Mouse (Mus musculus): ENCODE data around the gene Eif4e. TPM values are rescaled to one million over a fixed set of nuclear protein-coding genes. Genes with fewer than 3 reads are reported as not detected.
A peak's percentile ranks its signal among the peaks of the same experiment; 100 is the strongest.

Eif4e gene
- polyA plus RNA-seq, 1 experiment from 2014 or later, result 343 TPM

GRCm38 (mm10) chr3:138498731-138499130 lies 27.2 kb upstream of the Eif4e start:
- no peaks in the 10 kb centered on the region for H3K27me3 ChIP-seq
- WGBS, result 73% methylated on average over 4 of the region's 4 CpGs
- H3K4me2 ChIP-seq (replicated peaks), result no peak overlapping the region
- no peak overlapping the region for H3K4me3 ChIP-seq (replicated peaks)
- no peaks in the 10 kb centered on the region for H3K36me3 ChIP-seq
- H3K27ac ChIP-seq, result no peak overlapping the region
- no peak overlapping the region for H3K9ac ChIP-seq (replicated peaks)
- ATAC-seq, result no peak
- H3K9me3 ChIP-seq, result no peaks in the 10 kb centered on the region
- H3K4me1 ChIP-seq (replicated peaks), result peaks cover 17% of the 10 kb centered on the region

- 0 out of 2 replicates have a peak, but pooled peaks have one; percentile 53 for ATAC-seq
- WGBS, result 13% methylated on average over 15 of the region's 15 CpGs
- peak overlapping the region; percentile 54 for H3K27ac ChIP-seq
- no peaks in the 10 kb centered on the region for H3K9me3 ChIP-seq
- H3K4me2 ChIP-seq (replicated peaks), result peak overlapping the region; percentile 36
- no peaks in the 10 kb centered on the region for H3K36me3 ChIP-seq
- no peak overlapping the region for H3K9ac ChIP-seq (replicated peaks)
- peaks cover 17% of the 10 kb centered on the region for H3K4me1 ChIP-seq (replicated peaks)
- no peak overlapping the region for H3K4me3 ChIP-seq (replicated peaks)
- no peaks in the 10 kb centered on the region for H3K27me3 ChIP-seq
Observed at GRCm38 (mm10) chr3:138499854-138500740, 25.9 kb upstream of the Eif4e start.

- WGBS, result 89% methylated on average over 11 of the region's 11 CpGs
- Histone ChIP-seq H3K4me2 (replicated peaks) (no peak overlapping the region), H3K4me1 (replicated peaks) (peaks cover 17% of the 10 kb centered on the region), H3K9me3 (no peaks in the 10 kb centered on the region), H3K27me3 (no peaks in the 10 kb centered on the region), H3K9ac (replicated peaks) (no peak overlapping the region), H3K36me3 (no peaks in the 10 kb centered on the region), H3K4me3 (replicated peaks) (no peak overlapping the region), H3K27ac (no peak overlapping the region)
- no peak for ATAC-seq
Observed at GRCm38 (mm10) chr3:138503754-138504153, 22.2 kb upstream of the Eif4e start.

- no peak overlapping the region for H3K4me3 ChIP-seq (replicated peaks)
- no peaks in the 10 kb centered on the region for H3K4me1 ChIP-seq (replicated peaks)
- H3K9me3 ChIP-seq, result no peaks in the 10 kb centered on the region
- H3K36me3 ChIP-seq, result no peaks in the 10 kb centered on the region
- H3K4me2 ChIP-seq (replicated peaks), result no peak overlapping the region
- H3K9ac ChIP-seq (replicated peaks), result no peak overlapping the region
- H3K27me3 ChIP-seq, result no peaks in the 10 kb centered on the region
- WGBS, result 55% methylated on average over 6 of the region's 6 CpGs
- peak; percentile 53 for ATAC-seq
- H3K27ac ChIP-seq, result no peak overlapping the region
Observed at GRCm38 (mm10) chr3:138506749-138507148, 19.2 kb upstream of the Eif4e start.

- no peak overlapping the region for H3K4me2 ChIP-seq (replicated peaks)
- no peak overlapping the region for H3K27ac ChIP-seq
- H3K9ac ChIP-seq (replicated peaks), result no peak overlapping the region
- no peaks in the 10 kb centered on the region for H3K9me3 ChIP-seq
- no peaks in the 10 kb centered on the region for H3K36me3 ChIP-seq
- no peak overlapping the region for H3K4me3 ChIP-seq (replicated peaks)
- ATAC-seq, result no peak
- H3K27me3 ChIP-seq, result no peaks in the 10 kb centered on the region
- 0 out of 2 replicates have a peak, but pooled peaks cover 7% of the 10 kb centered on the region for H3K4me1 ChIP-seq (replicated peaks)
- WGBS, result 90% methylated on average over 2 of the region's 2 CpGs
Observed at GRCm38 (mm10) chr3:138509581-138509980, 16.4 kb upstream of the Eif4e start.

GRCm38 (mm10) chr3:138510471-138510870 lies 15.5 kb upstream of the Eif4e start:
- H3K27me3 ChIP-seq, result no peaks in the 10 kb centered on the region
- H3K36me3 ChIP-seq, result no peaks in the 10 kb centered on the region
- H3K4me1 ChIP-seq (replicated peaks), result peaks cover 14% of the 10 kb centered on the region
- H3K9me3 ChIP-seq, result no peaks in the 10 kb centered on the region
- H3K4me2 ChIP-seq (replicated peaks), result no peak overlapping the region
- no peak overlapping the region for H3K27ac ChIP-seq
- no peak for ATAC-seq
- H3K4me3 ChIP-seq (replicated peaks), result no peak overlapping the region
- 79% methylated on average over 5 of the region's 5 CpGs for WGBS
- H3K9ac ChIP-seq (replicated peaks), result no peak overlapping the region

GRCm38 (mm10) chr3:138513243-138513642 lies 12.7 kb upstream of the Eif4e start:
- Histone ChIP-seq H3K9ac (replicated peaks) (no peak overlapping the region), H3K4me2 (replicated peaks) (peak overlapping the region; percentile 42), H3K27me3 (no peaks in the 10 kb centered on the region), H3K4me1 (replicated peaks) (peaks cover 21% of the 10 kb centered on the region), H3K27ac (no peak overlapping the region), H3K4me3 (replicated peaks) (peak overlapping the region; percentile 25), H3K9me3 (no peaks in the 10 kb centered on the region), H3K36me3 (no peaks in the 10 kb centered on the region)
- 36% methylated on average over 12 of the region's 12 CpGs for WGBS
- ATAC-seq, result no peak

- no peak overlapping the region for H3K4me2 ChIP-seq (replicated peaks)
Observed at GRCm38 (mm10) chr3:138514749-138515148, 11.2 kb upstream of the Eif4e start.

GRCm38 (mm10) chr3:138515656-138516370 lies 10.2 kb upstream of the Eif4e start:
- WGBS, result 17% methylated on average over 10 of the region's 10 CpGs
- Histone ChIP-seq H3K4me2 (replicated peaks) (no peak overlapping the region), H3K36me3 (no peaks in the 10 kb centered on the region), H3K27ac (no peak overlapping the region), H3K27me3 (no peaks in the 10 kb centered on the region), H3K9me3 (no peaks in the 10 kb centered on the region), H3K4me3 (replicated peaks) (no peak overlapping the region), H3K9ac (replicated peaks) (no peak overlapping the region), H3K4me1 (replicated peaks) (peaks cover 21% of the 10 kb centered on the region)
- peak; percentile 71 for ATAC-seq

More at GRCm38 (mm10) chr3:138514749-138515148, 11.2 kb upstream of the Eif4e start:
- no peaks in the 10 kb centered on the region for H3K36me3 ChIP-seq
- no peak overlapping the region for H3K4me3 ChIP-seq (replicated peaks)
- H3K9me3 ChIP-seq, result no peaks in the 10 kb centered on the region
- 46% methylated on average over 3 of the region's 3 CpGs for WGBS
- ATAC-seq, result no peak
- no peak overlapping the region for H3K9ac ChIP-seq (replicated peaks)
- no peaks in the 10 kb centered on the region for H3K27me3 ChIP-seq
- peaks cover 21% of the 10 kb centered on the region for H3K4me1 ChIP-seq (replicated peaks)
- no peak overlapping the region for H3K27ac ChIP-seq

- H3K27ac ChIP-seq, result no peak overlapping the region
- H3K4me1 ChIP-seq (replicated peaks), result peaks cover 21% of the 10 kb centered on the region
- no peaks in the 10 kb centered on the region for H3K27me3 ChIP-seq
- no peak overlapping the region for H3K4me2 ChIP-seq (replicated peaks)
- no peaks in the 10 kb centered on the region for H3K9me3 ChIP-seq
- no peak overlapping the region for H3K4me3 ChIP-seq (replicated peaks)
- no peak overlapping the region for H3K9ac ChIP-seq (replicated peaks)
- H3K36me3 ChIP-seq, result no peaks in the 10 kb centered on the region
- 73% methylated on average over 3 of the region's 3 CpGs for WGBS
- no peak for ATAC-seq
Observed at GRCm38 (mm10) chr3:138517881-138518280, 8.1 kb upstream of the Eif4e start.

- Histone ChIP-seq H3K27ac (no peak overlapping the region), H3K4me1 (replicated peaks) (peaks cover 16% of the 10 kb centered on the region), H3K4me3 (replicated peaks) (no peak overlapping the region), H3K36me3 (no peaks in the 10 kb centered on the region), H3K9ac (replicated peaks) (no peak overlapping the region), H3K9me3 (no peaks in the 10 kb centered on the region), H3K27me3 (no peaks in the 10 kb centered on the region; the same call in 1 of the 2 replicates), H3K4me2 (replicated peaks) (no peak overlapping the region)
- 85% methylated on average over 6 of the region's 6 CpGs for WGBS
- ATAC-seq, result no peak
Observed at GRCm38 (mm10) chr3:138519218-138519617, 6.8 kb upstream of the Eif4e start.

GRCm38 (mm10) chr3:138523956-138524355 lies 2.0 kb upstream of the Eif4e start:
- 93% methylated on average over 4 of the region's 4 CpGs for WGBS
- ATAC-seq, result no peak

More at GRCm38 (mm10) chr3:138523956-138524355, 2.0 kb upstream of the Eif4e start:
- Histone ChIP-seq H3K4me3 (replicated peaks) (no peak overlapping the region), H3K9ac (replicated peaks) (no peak overlapping the region), H3K4me1 (replicated peaks) (peaks cover 15% of the 10 kb centered on the region), H3K4me2 (replicated peaks) (no peak overlapping the region), H3K27me3 (peaks cover 12% of the 10 kb centered on the region), H3K27ac (no peak overlapping the region), H3K36me3 (no peaks in the 10 kb centered on the region), H3K9me3 (no peaks in the 10 kb centered on the region)
